Mouse (Mus musculus): ENCODE data around the gene Misp.

Misp gene

GRCm38 (mm10) chr10:79877757-79878156, 57.0 kb downstream of the Misp start:
- DNase-seq, result no peak

GRCm38 (mm10) chr10:79879527-79879926, 58.7 kb downstream of the Misp start:
- DNase-seq, result no peak
